7 mouse cellular contexts compared by ENCODE assay signal in the genomic region with DNA sequence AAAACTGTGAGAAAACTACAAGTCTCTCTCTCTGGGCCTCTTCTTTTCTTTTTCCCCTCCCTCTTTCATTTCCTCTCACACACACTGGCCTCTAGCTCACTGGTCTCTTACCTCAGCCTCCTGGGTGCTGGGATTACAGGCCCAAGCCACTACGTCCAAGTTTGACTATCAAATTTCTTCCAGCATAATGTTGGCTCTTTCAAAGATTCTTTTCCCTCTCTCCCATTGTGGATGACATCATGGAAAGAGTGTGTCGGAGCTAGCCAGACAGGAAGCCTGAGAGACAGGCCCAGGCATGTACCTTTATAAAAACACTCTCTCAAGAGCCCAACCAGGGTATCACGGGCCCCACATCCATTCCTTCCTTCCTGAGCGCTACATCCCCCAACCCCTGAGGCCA. TPM values are rescaled to one million over a fixed set of nuclear protein-coding genes. Genes with fewer than 3 reads are reported as not detected.
DNase-seq lines count a peak whose midpoint lies in the region; ATAC-seq and TF ChIP-seq lines count a peak whose summit lies in the region.

No protein-coding gene starts in this region.

- DNase-seq in R1 (ENCODE audit: low read depth, low spot score) = peak; percentile 16
- peak; percentile 64 for DNase-seq in heart, postnatal 25 days (ENCODE audit: low spot score)
- peak; percentile 87 for DNase-seq in limb, embryonic 14.5 days (ENCODE audit: low spot score)
- no peak for DNase-seq in left cerebral cortex, postnatal 14 days (ENCODE audit: low spot score in 2 of 2)

- H3K9ac ChIP-seq in embryonic facial prominence, embryonic 13.5 days = no peak overlapping the region
- no peak overlapping the region for H3K9ac ChIP-seq in limb, embryonic 14.5 days (ENCODE audit: low read depth, low read length, severe bottlenecking)

- H3K27me3 ChIP-seq in embryonic facial prominence, embryonic 13.5 days = no peaks in the 10 kb centered on the region
- H3K27me3 ChIP-seq in limb, embryonic 14.5 days (ENCODE audit: control insufficient read depth, insufficient read depth, low read length) = no peaks in the 10 kb centered on the region
- H3K27me3 ChIP-seq in small intestine, adult 2 months (ENCODE audit: control insufficient read depth, insufficient read depth, low read length) = no peaks in the 10 kb centered on the region

- no peak for TF ChIP-seq CTCF in small intestine, adult 2 months (IDR thresholded peaks at IDR 0.05; ENCODE audit: extremely low read depth, insufficient read length, insufficient replicate concordance, low read depth, low read length)

- TF ChIP-seq POLR2A in limb, embryonic 14.5 days (IDR thresholded peaks at IDR 0.05; ENCODE audit: borderline replicate concordance, extremely low read depth, insufficient read depth, insufficient read length) = no peak
- no peak for TF ChIP-seq POLR2A in small intestine, adult 2 months (IDR thresholded peaks at IDR 0.05; ENCODE audit: low read depth, low read length)

- peak overlapping the region; percentile 90 for H3K27ac ChIP-seq in embryonic facial prominence, embryonic 13.5 days
- peak overlapping the region; percentile 90 for H3K27ac ChIP-seq in limb, embryonic 14.5 days (replicated peaks; ENCODE audit: low read depth, low read length)
- H3K27ac ChIP-seq in small intestine, adult 2 months (ENCODE audit: insufficient read depth, low read depth, low read length) = peak overlapping the region; percentile 31; the same call in 1 of the 2 replicates

- peaks cover 10% of the 10 kb centered on the region; the same call in 1 of the 2 replicates for H3K9me3 ChIP-seq in embryonic facial prominence, embryonic 13.5 days
- H3K9me3 ChIP-seq in limb, embryonic 14.5 days (ENCODE audit: control insufficient read depth, low read length) = 0 out of 2 replicates have a peak, but pooled peaks cover 5% of the 10 kb centered on the region

- intact Hi-C loops in heart, postnatal 25 days (cut with DNase I) = loop anchor here (2.0 to 5.0 kb wide), 2 partner anchors 49 to 67 kb away; no protein-coding TSS in a partner anchor
- intact Hi-C loops in left cerebral cortex, postnatal 14 days (cut with DNase I) = no loop called here

- 21% methylated on average over 4 of the region's 4 CpGs for WGBS in embryonic facial prominence, embryonic 13.5 days
- WGBS in limb, embryonic 14.5 days = 10% methylated on average over 4 of the region's 4 CpGs
- WGBS in small intestine, adult 2 months = 73% methylated on average over 4 of the region's 4 CpGs

- H3K4me3 ChIP-seq in embryonic facial prominence, embryonic 13.5 days = no peak overlapping the region
- no peak overlapping the region for H3K4me3 ChIP-seq in limb, embryonic 14.5 days (replicated peaks; ENCODE audit: low read length)
- H3K4me3 ChIP-seq in small intestine, adult 2 months (ENCODE audit: low read depth, low read length) = no peak overlapping the region

- ATAC-seq in embryonic facial prominence, embryonic 13.5 days (ENCODE audit: insufficient number of reproducible peaks, insufficient read depth, low FRiP score, low TSS enrichment, low read depth) = peak; percentile 52; the same call in 1 of the 2 replicates
- peak; percentile 70 for ATAC-seq in limb, embryonic 14.5 days (ENCODE audit: low FRiP score, low read depth)
- no peak for ATAC-seq in cerebellum, adult (ENCODE audit: insufficient number of reproducible peaks, low FRiP score, low TSS enrichment)

- no peak overlapping the region for H3K4me2 ChIP-seq in embryonic facial prominence, embryonic 13.5 days
- no peak overlapping the region for H3K4me2 ChIP-seq in limb, embryonic 14.5 days (replicated peaks; ENCODE audit: low read depth, low read length, severe bottlenecking)

- peaks cover 55% of the 10 kb centered on the region for H3K4me1 ChIP-seq in embryonic facial prominence, embryonic 13.5 days
- H3K4me1 ChIP-seq in limb, embryonic 14.5 days (ENCODE audit: control insufficient read depth, insufficient read depth, low read length) = peaks cover 61% of the 10 kb centered on the region
- peaks cover 18% of the 10 kb centered on the region; the same call in 1 of the 2 replicates for H3K4me1 ChIP-seq in small intestine, adult 2 months (ENCODE audit: control insufficient read depth, insufficient read depth, insufficient read length, low read length)

- peaks cover 20% of the 10 kb centered on the region for H3K36me3 ChIP-seq in embryonic facial prominence, embryonic 13.5 days
- H3K36me3 ChIP-seq in limb, embryonic 14.5 days (ENCODE audit: control insufficient read depth, insufficient read depth, low read length) = peaks cover 4% of the 10 kb centered on the region; the same call in 1 of the 2 replicates
- no peaks in the 10 kb centered on the region for H3K36me3 ChIP-seq in small intestine, adult 2 months (ENCODE audit: control insufficient read depth, insufficient read depth, low read length)

RNA-seq across cellular contexts. Expression of a gene that starts 22.0 kb away (rescaled TPM):
- 27.9 and 35.4 TPM in 2 replicates for polyA plus RNA-seq in embryonic facial prominence, embryonic 13.5 days (2015; fragmentation: Nextera tagmentation; extraction: Ambion mirVana)
- 100 to 1,000 TPM in 1 of 2 experiments, 10 to 100 TPM in 1; 99.0 to 108 TPM for total RNA-seq in heart, postnatal 25 days (2021)
- polyA plus RNA-seq in limb, embryonic 14.5 days (2012; rRNA removed) = 97.3 and 99.6 TPM in 2 replicates
- 60.6 and 62.4 TPM in 2 replicates for polyA plus RNA-seq in limb, embryonic 14.5 days (2014; fragmentation: Nextera tagmentation; extraction: Ambion mirVana)
- 8.3 and 19.7 TPM in 2 replicates for polyA plus RNA-seq in small intestine, adult 2 months (2012; rRNA removed)
- total RNA-seq in left cerebral cortex, postnatal 14 days (2021) = 10 to 100 TPM; 25.8 to 25.9 TPM

Comparison
In these comparisons a context has a peak if more than half of its experiments do, and no peak if none do; other contexts are left out.
1. DNase-seq: peak in R1 (single experiment), heart, postnatal 25 days (single experiment) and limb, embryonic 14.5 days (single experiment); none in left cerebral cortex, postnatal 14 days (0 of 2).
2. H3K27ac ChIP-seq: peak in every context shown above with its lines; median percentile 90 in embryonic facial prominence, embryonic 13.5 days; 90 in limb, embryonic 14.5 days; 31 in small intestine, adult 2 months.